Mouse (Mus musculus): ENCODE results near the gene Tgoln1. TPM values are rescaled to one million over a fixed set of nuclear protein-coding genes. Genes with fewer than 3 reads are reported as not detected.

Tgoln1 gene
- polyA plus RNA-seq, 1 experiment: 68.9 TPM

Other genes with a start within 250 kb of the Tgoln1 start
- 91.1 and 102 TPM in 2 replicates for gene Vamp5, start 236.5 kb downstream of the Tgoln1 start, polyA plus RNA-seq (2012; rRNA removed)
- 258 and 282 TPM in 2 replicates for gene Vamp8, start 226.3 kb downstream of the Tgoln1 start, polyA plus RNA-seq (2012; rRNA removed)
- gene Ggcx, start 202.7 kb downstream of the Tgoln1 start, polyA plus RNA-seq (2012; rRNA removed): 27.3 and 31.4 TPM in 2 replicates
- gene Mat2a, start 177.4 kb downstream of the Tgoln1 start, polyA plus RNA-seq (2012; rRNA removed): 176 and 243 TPM in 2 replicates
- 2.2 and 2.8 TPM in 2 replicates for gene Sh2d6, start 95.3 kb downstream of the Tgoln1 start, polyA plus RNA-seq (2012; rRNA removed)
- 115 and 129 TPM in 2 replicates for gene Capg, start 72.6 kb downstream of the Tgoln1 start, polyA plus RNA-seq (2012; rRNA removed)
- gene Elmod3, start 18.6 kb downstream of the Tgoln1 start, polyA plus RNA-seq (2012; rRNA removed): 18.4 and 19.1 TPM in 2 replicates
- 19.6 and 22.7 TPM in 2 replicates for gene Retsat, start 18.5 kb downstream of the Tgoln1 start, polyA plus RNA-seq (2012; rRNA removed)
- 19.5 and 28.0 TPM in 2 replicates for gene Tcf7l1, start 172.3 kb upstream of the Tgoln1 start, polyA plus RNA-seq (2012; rRNA removed)